In genomic region chr13:99238217-99239160, GRCm38 (mm10) we compare ENCODE assay signal across 8 mouse cellular contexts. TPM values are rescaled to one million over a fixed set of nuclear protein-coding genes. Genes with fewer than 3 reads are reported as not detected.
DNase-seq lines count a peak whose midpoint lies in the region; ATAC-seq lines count a peak whose summit lies in the region.

No protein-coding gene starts in this region.

- no peaks in the 10 kb centered on the region for H3K36me3 ChIP-seq in embryonic facial prominence, embryonic 13.5 days

- 49% methylated on average over 10 of the region's 10 CpGs for WGBS in embryonic facial prominence, embryonic 13.5 days

- H3K9me3 ChIP-seq in embryonic facial prominence, embryonic 13.5 days, result no peaks in the 10 kb centered on the region

- peaks cover 28% of the 10 kb centered on the region for H3K4me1 ChIP-seq in embryonic facial prominence, embryonic 13.5 days

- H3K4me3 ChIP-seq in embryonic facial prominence, embryonic 13.5 days, result no peak overlapping the region

- no peaks in the 10 kb centered on the region for H3K27me3 ChIP-seq in embryonic facial prominence, embryonic 13.5 days

- ATAC-seq in frontal cortex, adult (ENCODE audit: low TSS enrichment), result peak; percentile 79
- no peak for ATAC-seq in embryonic facial prominence, embryonic 13.5 days (ENCODE audit: insufficient number of reproducible peaks, insufficient read depth, low FRiP score, low TSS enrichment, low read depth)
- ATAC-seq in megakaryocyte, adult 5-6 weeks (ENCODE audit: poor library complexity, severe bottlenecking), result no peak

- H3K4me2 ChIP-seq in embryonic facial prominence, embryonic 13.5 days, result peak overlapping the region; percentile 1; the same call in 1 of the 2 replicates

- no peak for DNase-seq in frontal cortex, postnatal 10 days (ENCODE audit: low spot score in 2 of 2)
- DNase-seq in heart, postnatal 10 days, result peak; percentile 85 to 86
- peak; percentile 80 to 84 for DNase-seq in kidney, postnatal 36 days
- peak; percentile 65 for DNase-seq in lung, postnatal 14 days
- DNase-seq in thymus, adult 18-20 months, result no peak

- H3K9ac ChIP-seq in embryonic facial prominence, embryonic 13.5 days, result no peak overlapping the region

- H3K27ac ChIP-seq in embryonic facial prominence, embryonic 13.5 days, result peak overlapping the region; percentile 57

- intact Hi-C loops in heart, postnatal 10 days (cut with DNase I), result loop anchor here (2.0 to 5.0 kb wide), 3 partner anchors 48 to 111 kb away; no protein-coding TSS in a partner anchor

RNA-seq across cellular contexts. Expression of gene Zfp366, which starts 53.9 kb away (rescaled TPM):
- polyA plus RNA-seq in embryonic facial prominence, embryonic 13.5 days (2015; fragmentation: Nextera tagmentation; extraction: Ambion mirVana), result 0.42 and 0.48 TPM in 2 replicates
- 10 to 100 TPM; 13.4 to 16.9 TPM for total RNA-seq in heart, postnatal 10 days (2021)
- 0.21 and 0.69 TPM in 2 replicates for total RNA-seq in megakaryocyte, adult 5-6 weeks (2015)
- total RNA-seq in megakaryocyte, adult 5-6 weeks (2017), result 0.04 and 0.08 TPM in 2 replicates

Comparison
In these comparisons a context has a peak if more than half of its experiments do, and no peak if none do; other contexts are left out.
1. DNase-seq: peak in heart, postnatal 10 days (2 of 2), kidney, postnatal 36 days (2 of 2) and lung, postnatal 14 days (single experiment); none in frontal cortex, postnatal 10 days (0 of 2) and thymus, adult 18-20 months (0 of 2).
2. RNA of gene Zfp366, which starts 53.9 kb away (total RNA-seq): 13.4 to 16.9 TPM in heart, postnatal 10 days; 0.04 to 0.69 TPM in megakaryocyte, adult 5-6 weeks; every median in the first group is over 4 times any median in the second.